Mouse (Mus musculus) cortical plate, adult 2 months (tissue): ENCODE measurements around the gene Iyd.

Experiments
- CTCF ChIP-seq: fragments of 200-500 bp; IDR thresholded peaks from 2 replicates; pipeline ENCODE4 v1.5.1; 2011; ENCODE audit warnings: mild to moderate bottlenecking, control low read depth, low read length; ENCODE audit not compliant: insufficient read depth; ENCODE audit errors: extremely low read depth
- POLR2A ChIP-seq: fragments of 200-500 bp; IDR thresholded peaks from 2 replicates; pipeline ENCODE4 v1.6.1; 2011; ENCODE audit warnings: mild to moderate bottlenecking, low read length, control low read depth; ENCODE audit not compliant: insufficient read depth; ENCODE audit errors: extremely low read depth

DNA sequence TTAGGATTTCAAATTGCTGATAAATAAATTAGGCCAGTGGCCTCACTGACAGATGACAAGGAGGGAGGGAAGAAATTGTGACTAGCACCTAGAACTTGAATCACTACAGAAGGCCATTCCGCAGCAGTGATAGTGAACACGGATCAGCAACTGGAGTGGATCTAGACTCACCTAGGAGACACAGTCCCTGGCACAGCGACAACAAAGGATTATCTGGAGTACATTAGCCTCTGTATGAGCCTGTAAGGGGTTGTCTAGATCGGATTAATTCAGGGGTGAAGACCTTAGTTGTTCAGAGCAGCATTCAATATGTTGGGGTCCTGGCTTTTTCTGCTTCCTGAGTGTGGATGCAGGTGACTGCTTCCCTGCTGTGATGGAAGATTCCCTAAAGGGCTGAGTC, 9.4 kb upstream of the Iyd start:
- TF ChIP-seq CTCF (no peak), POLR2A (no peak)
